Comparison of ENCODE assay signal across 17 mouse cellular contexts in the genomic region with DNA sequence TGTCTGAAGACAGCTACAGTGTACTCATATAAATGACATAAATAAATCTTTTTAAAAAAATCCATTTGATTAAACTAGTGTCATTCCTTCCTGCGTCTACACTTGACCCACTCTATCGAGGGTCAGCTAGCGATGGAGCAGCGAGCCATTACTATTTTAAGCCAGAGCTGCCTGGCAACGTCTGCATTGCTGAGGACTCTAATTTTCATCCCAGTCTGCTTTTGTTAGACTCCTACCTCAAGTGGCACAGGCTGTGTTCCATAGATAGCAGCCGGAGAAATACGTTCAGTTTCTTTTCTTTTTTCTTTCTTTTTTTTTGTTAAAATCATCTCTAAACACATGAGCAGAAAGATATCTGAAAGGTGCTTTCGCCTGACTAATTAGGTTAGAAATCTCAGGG.
A peak's percentile ranks its signal among the peaks of the same experiment; 100 is the strongest.
DNase-seq lines count a peak whose midpoint lies in the region; ATAC-seq and TF ChIP-seq lines count a peak whose summit lies in the region.
"Had no signal": no experiment of that assay in that cellular context is flagged by ENCODE, and none has a peak within 500 bp of the region (broad histone marks: within the 10 kb centered on the region; RNA-seq: fewer than 3 reads in every experiment).

No protein-coding gene starts in this region.

- peaks cover 4 to 5% of the 10 kb centered on the region in 2 experiments; a peak in 3 of 4 replicates for H3K4me1 ChIP-seq in heart, embryonic 14.5 days (ENCODE audit: control insufficient read depth in 2 of 2, insufficient read depth in 2 of 2, low read length in 2 of 2)
- no peaks in the 10 kb centered on the region for H3K4me1 ChIP-seq in intestine, embryonic 16.5 days (ENCODE audit: control insufficient read depth, insufficient read depth, low read length)

- peak; percentile 89 for DNase-seq in heart, adult 11 months
- no peak for DNase-seq in heart, adult 9 months (ENCODE audit: low spot score in 2 of 2)
- DNase-seq in layer of hippocampus, adult 2 months (ENCODE audit: low spot score in 2 of 2) = no peak
- no peak for DNase-seq in layer of hippocampus, adult 9-11 months
- peak; percentile 29 to 30 for DNase-seq in heart, postnatal 10 days
- DNase-seq in gastrocnemius, postnatal 4 days (ENCODE audit: low spot score in 2 of 2) = no peak
- DNase-seq: adrenal gland, postnatal 14 days; cerebellum, adult 2 months; forebrain, postnatal 0 days; gastrocnemius, postnatal 36 days; kidney, adult 18-20 months had no signal

- no peaks in the 10 kb centered on the region for H3K27me3 ChIP-seq in heart, embryonic 14.5 days (ENCODE audit: control insufficient read depth, insufficient read depth, low read length)
- H3K27me3 ChIP-seq in intestine, embryonic 16.5 days (replicated peaks; ENCODE audit: control insufficient read depth, insufficient read depth, low read length) = no peaks in the 10 kb centered on the region
- H3K27me3 ChIP-seq: forebrain, embryonic 13.5 days; hindbrain, embryonic 13.5 days had no signal

- H3K36me3 ChIP-seq in heart, embryonic 14.5 days (ENCODE audit: control insufficient read depth, insufficient read depth, low read length) = no peaks in the 10 kb centered on the region
- H3K36me3 ChIP-seq in intestine, embryonic 16.5 days (ENCODE audit: control insufficient read depth, insufficient read depth, low read length) = no peaks in the 10 kb centered on the region
- H3K36me3 ChIP-seq: embryonic facial prominence, embryonic 10.5 days; hindbrain, embryonic 13.5 days had no signal

- no peaks in the 10 kb centered on the region for H3K9me3 ChIP-seq in heart, embryonic 14.5 days (ENCODE audit: control insufficient read depth, low read length)
- no peaks in the 10 kb centered on the region for H3K9me3 ChIP-seq in intestine, embryonic 16.5 days (ENCODE audit: control insufficient read depth, low read length)
- H3K9me3 ChIP-seq: embryonic facial prominence, embryonic 10.5 days; forebrain, embryonic 13.5 days; hindbrain, embryonic 13.5 days had no signal

- no peak overlapping the region for H3K27ac ChIP-seq in layer of hippocampus, adult 2 months
- H3K27ac ChIP-seq in heart, embryonic 14.5 days (replicated peaks in 1 of 2; ENCODE audit: control insufficient read depth in 1 of 2, insufficient read depth in 1 of 2, low read depth in 2 of 2, low read length in 2 of 2) = peak overlapping the region; percentile 73 to 75
- H3K27ac ChIP-seq in intestine, embryonic 16.5 days (ENCODE audit: low read length) = no peak overlapping the region
- H3K27ac ChIP-seq: embryonic facial prominence, embryonic 10.5 days; forebrain, embryonic 13.5 days; hindbrain, embryonic 13.5 days; hindbrain, postnatal 0 days had no signal

- peak; percentile 35; the same call in 1 of the 2 replicates for ATAC-seq in heart, embryonic 14.5 days (ENCODE audit: insufficient number of reproducible peaks, insufficient read depth, low FRiP score, low read depth)
- no peak for ATAC-seq in intestine, embryonic 16.5 days
- ATAC-seq: forebrain, embryonic 13.5 days; forebrain, postnatal 0 days had no signal

- TF ChIP-seq CTCF in layer of hippocampus, adult 2 months (conservative IDR thresholded peaks at IDR 0.05) = peak; percentile 30; the same call in 1 of the 2 replicates

- 43% methylated on average over 8 of the region's 8 CpGs for WGBS in heart, embryonic 14.5 days
- 80% methylated on average over 8 of the region's 8 CpGs for WGBS in intestine, embryonic 16.5 days

- H3K4me3 ChIP-seq in layer of hippocampus, adult 2 months = no peak overlapping the region
- H3K4me3 ChIP-seq in heart, embryonic 14.5 days (ENCODE audit: control insufficient read depth in 1 of 2, insufficient read depth in 1 of 2, low read depth in 1 of 2, low read length in 2 of 2) = no peak overlapping the region
- no peak overlapping the region for H3K4me3 ChIP-seq in intestine, embryonic 16.5 days (ENCODE audit: low read length)
- H3K4me3 ChIP-seq: embryonic facial prominence, embryonic 10.5 days; forebrain, embryonic 13.5 days; hindbrain, embryonic 13.5 days had no signal

- H3K4me2 ChIP-seq in heart, embryonic 14.5 days (ENCODE audit: low read length) = peak overlapping the region; percentile 35
- H3K4me2 ChIP-seq in intestine, embryonic 16.5 days (ENCODE audit: low read depth, low read length) = no peak overlapping the region
- H3K4me2 ChIP-seq: forebrain, embryonic 13.5 days; hindbrain, embryonic 13.5 days had no signal

- H3K9ac ChIP-seq in heart, embryonic 14.5 days (ENCODE audit: low read length) = no peak overlapping the region
- no peak overlapping the region for H3K9ac ChIP-seq in intestine, embryonic 16.5 days (ENCODE audit: low read depth, low read length)
- H3K9ac ChIP-seq: forebrain, embryonic 13.5 days; forebrain, postnatal 0 days; hindbrain, embryonic 13.5 days had no signal

- intact Hi-C loops in heart, postnatal 10 days (cut with DNase I) = no loop called here

Comparison
In these comparisons a context has a peak if more than half of its experiments do, and no peak if none do; other contexts are left out.
1. DNase-seq: peak in heart, adult 11 months (single experiment) and heart, postnatal 10 days (2 of 2); none in heart, adult 9 months (0 of 2), layer of hippocampus, adult 2 months (0 of 2), layer of hippocampus, adult 9-11 months (single experiment) and gastrocnemius, postnatal 4 days (0 of 2).
2. H3K27ac ChIP-seq: peak in heart, embryonic 14.5 days (2 of 2); none in layer of hippocampus, adult 2 months (single experiment) and intestine, embryonic 16.5 days (single experiment).